Mouse (Mus musculus) heart, adult 2 months (tissue): Measurements from ENCODE around the gene Txnrd2.

Experiments
- CTCF ChIP-seq: fragments of 200-600 bp; IDR thresholded peaks from 2 replicates; pipeline ENCODE4 v1.8.1; 2022; ENCODE audit warnings: antibody characterized with exemption, mild to moderate bottlenecking, moderate library complexity
- EP300 ChIP-seq: fragments of 200-500 bp; IDR thresholded peaks from 2 replicates; pipeline ENCODE4 v1.6.1; 2011; ENCODE audit warnings: low read depth, low read length, control low read depth; ENCODE audit not compliant: insufficient read depth

DNA sequence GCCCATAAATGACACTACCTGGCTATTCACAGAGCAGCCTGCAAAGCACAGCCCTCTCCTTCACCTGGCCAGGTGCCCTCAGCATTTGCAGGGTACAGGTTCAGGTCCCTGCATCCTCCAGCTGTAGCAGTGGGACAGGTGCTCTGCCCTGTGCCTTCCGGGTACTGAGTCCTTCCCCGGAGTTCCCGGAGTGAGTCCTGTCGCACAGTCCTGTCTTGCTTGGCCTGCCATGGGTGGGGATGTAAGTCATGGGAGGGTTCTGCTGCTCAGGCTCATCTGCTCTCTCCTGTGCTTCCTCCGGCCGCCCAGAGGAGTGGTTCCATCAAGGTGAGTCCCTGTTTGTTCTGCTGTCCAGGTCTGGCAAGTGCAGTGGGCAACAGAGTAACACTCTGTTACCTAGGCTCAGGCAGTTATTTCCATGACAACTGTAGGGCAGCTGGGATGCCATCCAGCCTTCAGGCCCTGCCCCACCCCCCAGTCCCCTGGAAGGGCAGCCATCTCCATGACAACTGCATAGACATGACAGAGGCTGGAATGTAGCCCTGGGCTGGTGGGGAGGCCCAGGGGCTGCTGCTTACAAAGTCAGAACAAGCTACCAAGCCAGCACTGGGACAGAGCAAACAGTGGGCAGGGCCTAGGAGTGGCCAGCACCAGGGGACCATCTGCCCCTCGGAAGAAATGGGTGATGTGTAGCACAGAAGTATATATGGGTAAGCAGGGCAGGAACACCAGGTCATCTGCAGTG lies 25.5 kb upstream of the Txnrd2 start:
- no peak for TF ChIP-seq EP300
- TF ChIP-seq CTCF: no peak
